Mouse (Mus musculus): ENCODE results near the gene Ndufc1. TPM values are rescaled to one million over a fixed set of nuclear protein-coding genes. Genes with fewer than 3 reads are reported as not detected.

Ndufc1 gene
- total and polyA plus RNA-seq, 3 experiments = 159 to 213 (median 206) TPM

DNA sequence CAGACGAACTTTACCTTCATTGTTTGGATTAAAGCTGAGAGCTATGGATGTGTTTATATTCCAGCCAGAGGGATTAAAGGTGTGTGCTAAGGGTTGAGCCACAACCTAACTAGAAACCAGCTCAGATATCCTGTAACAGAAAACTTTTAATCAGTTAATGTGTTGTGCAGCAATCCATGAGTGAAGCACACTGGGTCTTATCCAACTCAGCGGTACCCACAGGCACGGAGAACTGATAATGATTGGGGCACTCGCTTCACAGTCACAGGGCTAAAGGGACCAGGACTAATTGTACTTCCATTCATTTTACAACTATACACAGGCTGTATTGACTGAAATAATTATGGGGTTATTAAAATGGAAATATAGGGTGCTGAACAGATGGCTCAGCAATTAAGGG lies 41.9 kb downstream of the Ndufc1 start:
- peaks cover 8 to 23% of the 10 kb centered on the region in 2 experiments for H3K4me1 ChIP-seq (ENCODE audit: control insufficient read depth in 1 of 2, insufficient read depth in 2 of 2)
- TF ChIP-seq POLR2A (IDR thresholded peaks at IDR 0.05; ENCODE audit: low read depth, low read length) (no peak), TBP (conservative IDR thresholded peaks at IDR 0.05; ENCODE audit: low read depth, low read length) (no peak), NELFE (IDR thresholded peaks at IDR 0.05; ENCODE audit: low read depth, low read length) (no peak), CHD1 (IDR thresholded peaks at IDR 0.05; ENCODE audit: low read depth, low read length) (no peak), GABPA (IDR thresholded peaks at IDR 0.05; ENCODE audit: insufficient replicate concordance, low read depth, low read length) (no peak), POLR2AphosphoS2 (IDR thresholded peaks at IDR 0.05; ENCODE audit: low read depth, low read length) (no peak), BHLHE40 (IDR thresholded peaks at IDR 0.05; ENCODE audit: low read depth, low read length) (no peak), CHD2 (IDR thresholded peaks at IDR 0.05; ENCODE audit: low read length) (no peak), MAFK (IDR thresholded peaks at IDR 0.05; ENCODE audit: insufficient replicate concordance, low read length) (no peak), USF2 (conservative IDR thresholded peaks at IDR 0.05; ENCODE audit: low read depth, low read length) (no peak), PAX5 (IDR thresholded peaks at IDR 0.05; ENCODE audit: low read length) (no peak), RAD21 (IDR thresholded peaks at IDR 0.05; ENCODE audit: low read depth, low read length) (no peak), EP300 (IDR thresholded peaks at IDR 0.05; ENCODE audit: low read length) (no peak), ZKSCAN1 (IDR thresholded peaks at IDR 0.05; ENCODE audit: borderline replicate concordance, low read depth, low read length) (no peak), IRF4 (IDR thresholded peaks at IDR 0.05; ENCODE audit: low read depth, low read length) (no peak), ELF1 (IDR thresholded peaks at IDR 0.05; ENCODE audit: low read depth, low read length) (no peak), SMC3 (IDR thresholded peaks at IDR 0.05; ENCODE audit: low read depth, low read length) (no peak), MAZ (IDR thresholded peaks at IDR 0.05; ENCODE audit: low read depth, low read length) (no peak)
- dilution Hi-C loops (cut with MboI; ENCODE audit: extremely low pct_ligation_motif_present, extremely low pct_unique_long_range_greater_than_20kb, low sequenced_read_pairs) = no loop called here
- H3K9ac ChIP-seq (ENCODE audit: insufficient read depth, low read depth) = no peak overlapping the region
- H3K27me3 ChIP-seq (replicated peaks) = no peaks in the 10 kb centered on the region
- in situ Hi-C loops (cut with MboI; ENCODE audit: low pct_ligation_motif_present, low pct_unique_long_range_greater_than_20kb, low sequenced_read_pairs) = loop anchor here (10.0 kb wide), 1 partner anchor 132 kb away; no protein-coding TSS in a partner anchor
- H3K79me2 ChIP-seq (replicated peaks; ENCODE audit: control insufficient read depth, extremely low read depth, insufficient read depth, poor library complexity, severe bottlenecking) = no peaks in the 10 kb centered on the region
- H3K9me3 ChIP-seq (replicated peaks; ENCODE audit: low read length) = peaks cover 4% of the 10 kb centered on the region
- H3K27ac ChIP-seq (ENCODE audit: insufficient read depth, low read depth) = no peak overlapping the region
- no peak overlapping the region for H3K4me2 ChIP-seq (ENCODE audit: insufficient read depth, low read depth, poor library complexity, severe bottlenecking)
- no peak for DNase-seq (ENCODE audit: extremely low read depth)
- no peaks in the 10 kb centered on the region for H3K36me3 ChIP-seq (replicated peaks in 1 of 2; ENCODE audit: control insufficient read depth in 1 of 2, insufficient read depth in 1 of 2, low read length in 1 of 2)
- no peak overlapping the region for H3K4me3 ChIP-seq (replicated peaks in 1 of 3; ENCODE audit: low read depth in 2 of 3, low read length in 2 of 3, poor library complexity in 1 of 3)

- Histone ChIP-seq H3K27ac (ENCODE audit: insufficient read depth, low read depth) (no peak overlapping the region), H3K9ac (ENCODE audit: insufficient read depth, low read depth) (no peak overlapping the region), H3K36me3 (replicated peaks in 1 of 2; ENCODE audit: control insufficient read depth in 1 of 2, insufficient read depth in 1 of 2, low read length in 1 of 2) (no peaks in the 10 kb centered on the region), H3K27me3 (replicated peaks) (no peaks in the 10 kb centered on the region), H3K79me2 (replicated peaks; ENCODE audit: control insufficient read depth, extremely low read depth, insufficient read depth, poor library complexity, severe bottlenecking) (no peaks in the 10 kb centered on the region), H3K9me3 (replicated peaks; ENCODE audit: low read length) (peaks cover 4% of the 10 kb centered on the region), H3K4me2 (ENCODE audit: insufficient read depth, low read depth, poor library complexity, severe bottlenecking) (peak overlapping the region; percentile 60), H3K4me3 (replicated peaks in 1 of 3; ENCODE audit: low read depth in 2 of 3, low read length in 2 of 3, poor library complexity in 1 of 3) (peak overlapping the region in 1 of 3 experiments; percentile 42), H3K4me1 (ENCODE audit: control insufficient read depth in 1 of 2, insufficient read depth in 2 of 2) (peaks cover 8 to 23% of the 10 kb centered on the region in 2 experiments)
- no peak for DNase-seq (ENCODE audit: extremely low read depth)
- in situ Hi-C loops (cut with MboI; ENCODE audit: low pct_ligation_motif_present, low pct_unique_long_range_greater_than_20kb, low sequenced_read_pairs) (loop anchor here (10.0 kb wide), 1 partner anchor 131 kb away; no protein-coding TSS in a partner anchor), dilution Hi-C loops (cut with MboI; ENCODE audit: extremely low pct_ligation_motif_present, extremely low pct_unique_long_range_greater_than_20kb, low sequenced_read_pairs) (no loop called here)
- TF ChIP-seq MAX (IDR thresholded peaks at IDR 0.05; ENCODE audit: low read length) (no peak), MAZ (IDR thresholded peaks at IDR 0.05; ENCODE audit: low read depth, low read length) (no peak), MYC (IDR thresholded peaks at IDR 0.05; ENCODE audit: low read depth, low read length) (no peak), ZNF384 (IDR thresholded peaks at IDR 0.05; ENCODE audit: low read depth, low read length) (no peak), ELF1 (IDR thresholded peaks at IDR 0.05; ENCODE audit: low read depth, low read length) (no peak), USF1 (IDR thresholded peaks at IDR 0.05; ENCODE audit: low read depth, low read length) (no peak)
These were observed 43.3 kb downstream of the Ndufc1 start for GRCm38 (mm10) chr3:51365517-51365882.

All from CH12.LX (cell line).